Mouse (Mus musculus) natural killer cell, adult 2 months (primary cell): ENCODE measurements around the gene Lrrc32.

Source experiments
- DNase-seq, 2 experiments: peaks; one replicate each; pipeline ENCODE4 v3.0.0; 2022; ENCODE audit warnings: low spot score in 2 of 2

Lrrc32 gene

DNA sequence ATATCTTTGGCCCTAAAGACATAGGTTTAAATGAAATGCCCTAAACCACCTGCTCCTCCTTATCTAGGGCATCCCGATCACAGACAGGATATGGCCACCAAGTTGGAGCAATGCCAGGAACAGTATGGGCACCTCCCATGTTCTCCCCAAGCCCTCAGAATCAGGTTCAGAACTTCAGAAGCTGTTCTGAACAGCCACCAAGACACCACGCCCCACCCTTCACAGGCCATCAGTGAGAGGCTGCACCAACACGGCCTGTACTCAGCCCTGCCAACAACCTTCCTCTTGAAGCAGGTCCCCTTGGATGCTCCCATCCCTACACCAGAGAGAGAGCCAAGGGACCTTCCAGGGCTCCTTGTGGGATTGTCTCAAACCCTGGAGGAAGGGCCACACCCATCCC, 55.5 kb downstream of the Lrrc32 start:
- no peak for DNase-seq

DNA sequence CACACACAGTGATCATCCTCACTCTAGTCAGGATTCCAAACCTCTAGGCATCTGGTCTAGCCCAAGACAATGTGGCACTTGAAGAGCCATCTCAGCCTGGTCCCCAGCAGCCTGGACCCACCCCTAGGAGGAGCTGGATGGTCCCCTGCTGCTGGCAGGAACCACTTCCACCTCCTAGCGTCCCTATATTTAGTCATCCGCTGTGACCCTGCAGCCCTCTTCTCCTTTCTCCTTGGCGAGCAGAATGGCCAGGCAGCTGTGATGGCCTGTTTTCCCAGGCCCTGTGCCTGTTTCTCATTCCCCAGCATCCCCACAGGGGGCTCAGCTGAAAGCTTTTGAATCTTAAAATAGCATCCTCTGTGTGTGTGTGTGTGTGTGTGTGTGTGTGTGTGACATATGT, 59.8 kb downstream of the Lrrc32 start:
- DNase-seq = no peak

DNA sequence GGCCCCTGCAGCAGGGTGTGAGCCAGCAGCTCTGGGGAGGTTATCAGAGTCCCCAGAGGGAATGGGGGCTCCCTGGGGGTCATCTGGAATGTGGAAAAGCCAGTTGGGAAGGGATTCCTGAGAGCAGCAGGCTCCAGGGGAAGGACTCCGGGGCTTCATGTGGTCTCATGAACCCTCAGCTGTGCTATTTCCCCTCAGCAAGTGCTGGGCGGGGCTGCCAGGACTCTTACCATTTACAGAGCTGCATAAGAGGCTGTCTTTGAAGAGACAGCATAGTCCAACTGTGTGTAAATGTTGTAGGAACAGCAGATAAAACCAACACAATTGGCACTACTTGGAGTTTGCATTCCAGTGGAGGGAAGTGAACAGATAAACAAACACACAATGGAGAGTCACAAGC, 61.5 kb downstream of the Lrrc32 start:
- no peak for DNase-seq

DNA sequence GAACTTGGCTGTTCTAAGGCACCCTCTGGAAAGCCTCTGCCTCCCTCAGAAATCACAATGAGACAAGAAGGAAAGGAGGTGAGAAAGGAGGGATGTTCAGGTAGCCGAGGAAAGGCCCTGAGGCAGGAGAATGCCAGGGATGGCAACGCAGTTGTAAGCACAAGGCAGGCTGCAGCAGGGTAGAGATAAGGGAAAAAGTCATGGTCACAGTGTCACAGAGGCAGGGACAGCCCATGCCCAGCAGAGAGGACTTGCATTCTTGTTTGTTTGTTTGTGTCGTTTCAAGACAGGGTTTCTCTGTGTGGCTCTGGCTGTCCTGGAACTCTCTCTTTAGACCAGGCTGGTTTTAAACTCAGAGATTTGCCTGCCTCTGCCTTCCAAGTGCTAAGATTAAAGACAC, 62.0 kb downstream of the Lrrc32 start:
- no peak for DNase-seq
